Mouse (Mus musculus) hematopoietic stem cell, adult 5-6 weeks (primary cell): ENCODE results near the gene Vta1. TPM values are rescaled to one million over a fixed set of nuclear protein-coding genes. Genes with fewer than 3 reads are reported as not detected.

ENCODE experiments used
- ATAC-seq, 2 experiments: fragments of 125-278 bp in 1 of 2; replicated peaks in 1 of 2; 2 replicates each; pipeline ENCODE4 v1.8.0; 2016 to 2017; ENCODE audit warnings: inconsistent platforms in 2 of 2, mild to moderate bottlenecking in 2 of 2, moderate number of reproducible peaks in 2 of 2, low read depth in 1 of 2, moderate TSS enrichment in 1 of 2; ENCODE audit not compliant: low FRiP score in 2 of 2, poor library complexity in 2 of 2, severe bottlenecking in 2 of 2, insufficient read depth in 1 of 2, low TSS enrichment in 1 of 2
- total RNA-seq: library from RNA; stranded (forward); fragments of 172-1452, 232-1000 nt; gene quantifications from 2 replicates; pipeline ENCODE4 v1.2.3, GENCODE M21; 2017

The Vta1 gene
- total RNA-seq, result 60.4 and 75.2 TPM in 2 replicates

- peak; percentile 98 to 99 for ATAC-seq
These were observed at the start of gene Vta1, which contains the start of gene Nmbr for GRCm38 (mm10) chr10:14705072-14706066. TSS of gene Vta1 (minus strand) at chr10:14705560. TSS of gene Nmbr (plus strand) at chr10:14705591.

GRCm38 (mm10) chr10:14734285-14734684 is 28.9 kb upstream of the Vta1 start:
- ATAC-seq, result peak in 1 of 2 experiments; percentile 27; a peak in 2 of 4 replicates

GRCm38 (mm10) chr10:14725671-14726070 is 20.3 kb upstream of the Vta1 start:
- ATAC-seq, result no peak

GRCm38 (mm10) chr10:14718114-14718513 is 12.8 kb upstream of the Vta1 start, which contains the start of gene Gje1:
TSS of gene Gje1 (minus strand) at chr10:14718214.
- ATAC-seq, result no peak

- no peak for ATAC-seq
These were observed 1.4 kb downstream of the Vta1 start for GRCm38 (mm10) chr10:14703830-14704420.

GRCm38 (mm10) chr10:14703239-14703638 is 2.1 kb downstream of the Vta1 start:
- no peak for ATAC-seq

GRCm38 (mm10) chr10:14690349-14690748 is 15.0 kb downstream of the Vta1 start:
- ATAC-seq, result no peak

GRCm38 (mm10) chr10:14688785-14689442 is 16.4 kb downstream of the Vta1 start:
- ATAC-seq, result no peak

- ATAC-seq, result no peak
These were observed 19.7 kb downstream of the Vta1 start for GRCm38 (mm10) chr10:14685663-14686062.

GRCm38 (mm10) chr10:14666147-14666546 is 39.2 kb downstream of the Vta1 start:
- no peak for ATAC-seq

GRCm38 (mm10) chr10:14660875-14661274 is 44.5 kb downstream of the Vta1 start:
- ATAC-seq, result no peak

- ATAC-seq, result no peak
These were observed 65.7 kb downstream of the Vta1 start for GRCm38 (mm10) chr10:14639635-14640034.

GRCm38 (mm10) chr10:14639043-14639442 is 66.3 kb downstream of the Vta1 start:
- no peak for ATAC-seq

- ATAC-seq, result no peak
These were observed 79.7 kb downstream of the Vta1 start for GRCm38 (mm10) chr10:14625706-14626105.

- no peak for ATAC-seq
These were observed 86.2 kb downstream of the Vta1 start for GRCm38 (mm10) chr10:14619156-14619555.

GRCm38 (mm10) chr10:14618301-14618700 is 87.1 kb downstream of the Vta1 start:
- no peak for ATAC-seq

GRCm38 (mm10) chr10:14615441-14615840 is 89.9 kb downstream of the Vta1 start:
- ATAC-seq, result no peak

- no peak for ATAC-seq
These were observed 97.8 kb downstream of the Vta1 start for GRCm38 (mm10) chr10:14607597-14607996.
